Mouse (Mus musculus) bone marrow, adult 2 months (tissue): Measurements from ENCODE around the gene Srl. TPM values are rescaled to one million over a fixed set of nuclear protein-coding genes. Genes with fewer than 3 reads are reported as not detected.

Experiments
- H3K27ac ChIP-seq: fragments of 200-500 bp; 2 replicates; pipeline ENCODE4 v1.5.1; 2012; ENCODE audit warnings: low read depth, mild to moderate bottlenecking, control low read depth, inconsistent platforms, low read length; ENCODE audit not compliant: control insufficient read depth, poor library complexity, insufficient read depth
- H3K4me1 ChIP-seq: fragments of 200-500 bp; 2 replicates; pipeline ENCODE4 v1.6.1; 2011; ENCODE audit warnings: low read length; ENCODE audit not compliant: control insufficient read depth, insufficient read depth
- H3K4me3 ChIP-seq: fragments of 200-500 bp; replicated peaks from 2 replicates; pipeline ENCODE3; 2011; ENCODE audit warnings: mild to moderate bottlenecking, low read depth, low read length, control low read depth; ENCODE audit not compliant: control insufficient read depth
- CTCF ChIP-seq: fragments of 200-500 bp; IDR thresholded peaks from 2 replicates; pipeline ENCODE4 v1.5.1; 2011; ENCODE audit warnings: low read length, control low read depth; ENCODE audit not compliant: control insufficient read depth, insufficient read depth
- POLR2A ChIP-seq: fragments of 200-500 bp; IDR thresholded peaks from 2 replicates; pipeline ENCODE4 v1.6.1; 2011; ENCODE audit warnings: low read depth, mild to moderate bottlenecking, control low read depth, low read length, borderline replicate concordance; ENCODE audit not compliant: control insufficient read depth
- WGBS: fragments of 180-500 bp; shearing (Covaris S2); methylation state at CpG from one replicate; pipeline ENCODE4 v1.1.7; 2018; 5-methylcytosine and 5-hydroxymethylcytosine counted together
- polyA plus RNA-seq: library from polyadenylated mRNA; stranded (reverse); fragments of >200 nt; gene quantifications from 2 replicates; pipeline ENCODE4 v1.2.4, GENCODE M21; 2011; ENCODE audit warnings: low replicate concordance; ENCODE audit not compliant: missing spikeins, insufficient read depth, insufficient read length

Srl gene
- polyA plus RNA-seq, 1 experiment: 1.2 TPM

DNA sequence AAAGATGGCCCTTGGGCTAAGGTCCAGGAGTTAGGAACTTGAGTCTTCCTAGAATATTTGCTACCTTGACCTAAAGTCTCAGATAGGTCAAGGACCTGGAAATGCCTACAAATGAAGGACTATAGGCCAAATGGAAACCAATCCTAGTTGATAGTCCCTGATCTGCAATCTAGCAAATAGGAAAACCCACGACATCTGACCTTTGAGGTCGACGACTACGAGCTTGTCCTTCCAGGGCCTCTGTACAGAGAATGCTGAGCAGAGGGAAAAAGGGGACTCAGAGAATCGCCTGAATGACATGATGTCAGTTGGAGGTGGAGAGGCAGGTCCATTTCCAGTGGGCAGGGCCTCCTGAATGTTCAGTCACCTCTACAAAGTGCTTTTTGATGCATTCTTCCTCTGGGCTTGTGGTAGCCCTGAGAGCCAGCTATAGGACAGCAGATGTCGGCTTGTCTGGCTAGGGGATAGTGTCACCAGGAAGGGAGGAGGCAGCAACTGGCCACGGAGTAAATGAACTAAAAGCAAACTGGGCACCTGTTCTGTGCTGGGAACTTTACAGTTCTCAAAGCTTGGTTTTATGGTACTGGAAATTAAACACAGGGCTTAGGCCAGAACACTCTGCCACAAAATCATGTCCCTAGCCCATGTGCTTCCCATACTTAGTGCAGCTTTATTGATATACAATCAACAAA is 18.2 kb downstream of the Srl start:
- TF ChIP-seq POLR2A (no peak), CTCF (no peak)
- H3K4me1 ChIP-seq: peaks cover 1% of the 10 kb centered on the region; the same call in 1 of the 2 replicates
- H3K27ac ChIP-seq: no peak overlapping the region
- no peak overlapping the region for H3K4me3 ChIP-seq
- 78% methylated on average over 7 of the region's 7 CpGs for WGBS

GRCm38 (mm10) chr16:4522879-4523278 is 18.7 kb downstream of the Srl start:
- no peak overlapping the region for H3K27ac ChIP-seq
- H3K4me1 ChIP-seq: peaks cover 1% of the 10 kb centered on the region; the same call in 1 of the 2 replicates
- H3K4me3 ChIP-seq: no peak overlapping the region
- TF ChIP-seq CTCF: no peak
- no peak for TF ChIP-seq POLR2A
- WGBS: 77% methylated on average over 8 of the region's 8 CpGs

- TF ChIP-seq POLR2A (no peak), CTCF (no peak)
- H3K4me1 ChIP-seq: peaks cover 1% of the 10 kb centered on the region; the same call in 1 of the 2 replicates
- H3K27ac ChIP-seq: no peak overlapping the region
- no peak overlapping the region for H3K4me3 ChIP-seq
- 80% methylated on average over 5 of the region's 5 CpGs for WGBS
These were observed 19.7 kb downstream of the Srl start for GRCm38 (mm10) chr16:4521735-4522530.

- no peak overlapping the region for H3K27ac ChIP-seq
- H3K4me3 ChIP-seq: no peak overlapping the region
- peaks cover 1% of the 10 kb centered on the region; the same call in 1 of the 2 replicates for H3K4me1 ChIP-seq
- WGBS: 68% methylated on average over 4 of the region's 4 CpGs
- TF ChIP-seq CTCF (no peak), POLR2A (no peak)
These were observed 20.4 kb downstream of the Srl start for GRCm38 (mm10) chr16:4521074-4521667.

DNA sequence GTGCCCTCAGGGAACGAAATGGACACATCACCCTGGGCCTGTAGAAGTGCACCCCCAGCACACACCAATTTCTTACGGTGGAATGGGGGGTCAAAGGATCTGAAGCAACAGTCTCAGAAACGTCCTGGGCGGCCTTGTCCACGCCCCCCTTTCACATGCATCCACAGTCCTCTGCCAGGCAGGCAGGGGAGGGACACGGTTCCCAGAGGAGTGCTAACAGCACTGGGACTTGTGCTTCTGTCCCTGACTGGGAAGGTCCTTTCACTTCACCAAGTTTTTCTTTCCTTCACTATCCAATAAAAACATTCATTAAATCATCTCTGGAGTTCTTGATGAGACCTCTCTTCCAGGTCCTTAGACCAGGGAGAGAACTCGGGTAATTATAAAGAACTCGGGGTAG is 20.9 kb downstream of the Srl start:
- no peak overlapping the region for H3K4me3 ChIP-seq
- 82% methylated on average over 8 of the region's 8 CpGs for WGBS
- H3K27ac ChIP-seq: no peak overlapping the region
- no peak for TF ChIP-seq POLR2A
- TF ChIP-seq CTCF: no peak
- H3K4me1 ChIP-seq: peaks cover 1% of the 10 kb centered on the region; the same call in 1 of the 2 replicates

GRCm38 (mm10) chr16:4519825-4520224 is 21.8 kb downstream of the Srl start:
- H3K4me3 ChIP-seq: no peak overlapping the region
- WGBS: 82% methylated on average over 2 of the region's 2 CpGs
- H3K27ac ChIP-seq: no peak overlapping the region
- TF ChIP-seq POLR2A (no peak), CTCF (no peak)
- peaks cover 1% of the 10 kb centered on the region; the same call in 1 of the 2 replicates for H3K4me1 ChIP-seq

DNA sequence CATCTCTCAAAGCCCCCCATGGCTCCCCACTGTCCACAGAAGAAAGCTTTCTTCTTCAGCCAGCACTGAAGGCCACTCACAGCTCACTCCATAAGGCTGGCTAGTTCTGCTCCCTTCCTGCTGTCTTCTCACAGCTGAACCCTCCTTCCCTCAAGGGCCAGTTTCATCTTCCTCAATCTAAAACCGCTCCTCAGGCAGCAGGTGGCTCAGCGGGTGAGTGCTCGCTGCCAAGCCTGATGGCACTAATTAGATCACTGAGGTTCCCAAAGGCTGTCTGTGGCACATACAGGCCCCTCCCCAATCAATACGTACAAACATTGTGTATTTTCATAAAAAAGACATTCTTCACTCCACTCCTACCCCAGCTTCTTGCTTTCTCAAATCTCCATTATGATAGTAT is 22.5 kb downstream of the Srl start:
- peaks cover 1% of the 10 kb centered on the region; the same call in 1 of the 2 replicates for H3K4me1 ChIP-seq
- 11% methylated on average over 4 of the region's 4 CpGs for WGBS
- no peak overlapping the region for H3K4me3 ChIP-seq
- no peak overlapping the region for H3K27ac ChIP-seq
- no peak for TF ChIP-seq POLR2A
- TF ChIP-seq CTCF: no peak

DNA sequence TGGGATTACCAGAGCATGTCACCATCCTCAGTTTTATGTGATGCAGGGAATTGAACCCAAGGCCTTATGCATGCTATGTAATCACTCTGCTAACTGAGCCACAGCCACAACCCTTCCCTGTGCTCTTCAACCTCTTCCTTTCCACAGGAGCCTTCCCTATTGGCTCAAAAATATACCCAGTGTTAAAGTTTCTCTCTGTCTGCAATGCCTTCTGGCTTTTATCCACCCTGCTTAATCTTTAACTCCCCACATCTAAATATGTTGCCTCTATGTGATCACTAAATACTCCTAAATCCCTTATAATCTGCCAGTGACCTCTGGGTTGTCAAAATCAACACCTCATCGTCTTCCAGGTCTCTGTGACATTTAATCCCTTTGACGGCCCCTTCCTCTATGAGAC is 23.7 kb downstream of the Srl start:
- Histone ChIP-seq H3K4me1 (peaks cover 1% of the 10 kb centered on the region; the same call in 1 of the 2 replicates), H3K4me3 (no peak overlapping the region), H3K27ac (no peak overlapping the region)
- TF ChIP-seq CTCF (no peak), POLR2A (no peak)
- WGBS: 76% methylated on average over 2 of the region's 2 CpGs
